Mouse (Mus musculus) limb, embryonic 14.5 days (tissue): ENCODE data around the gene Samd11. TPM values are rescaled to one million over a fixed set of nuclear protein-coding genes. Genes with fewer than 3 reads are reported as not detected.

ENCODE experiments used
- ATAC-seq: fragments of 200-750 bp; cut with Nextera tagmentation; 2 replicates; pipeline ENCODE4 v1.8.0; 2017; ENCODE audit warnings: low read depth, moderate number of reproducible peaks, moderate TSS enrichment; ENCODE audit not compliant: low FRiP score
- DNase-seq: peaks from one replicate; pipeline ENCODE4 v3.0.0-alpha.2; 2015; ENCODE audit warnings: low spot score
- H3K27ac ChIP-seq: fragments of 300-500 bp; sonication (generic); replicated peaks from 2 replicates; pipeline ENCODE4 v1.5.1; 2014; ENCODE audit warnings: low read depth, mild to moderate bottlenecking, low read length, moderate library complexity, mixed read lengths
- H3K27me3 ChIP-seq: fragments of 300-500 bp; sonication (generic); 2 replicates; pipeline ENCODE4 v1.6.1; 2014; ENCODE audit warnings: low read length, mixed read lengths; ENCODE audit not compliant: control insufficient read depth, insufficient read depth
- H3K36me3 ChIP-seq: fragments of 300-500 bp; sonication (generic); 2 replicates; pipeline ENCODE4 v1.6.1; 2014; ENCODE audit warnings: mild to moderate bottlenecking, low read length, moderate library complexity, mixed read lengths; ENCODE audit not compliant: control insufficient read depth, insufficient read depth
- H3K4me1 ChIP-seq: fragments of 300-500 bp; sonication (generic); 2 replicates; pipeline ENCODE4 v1.6.1; 2014; ENCODE audit warnings: antibody characterized with exemption, low read length, mixed read lengths; ENCODE audit not compliant: control insufficient read depth, insufficient read depth
- H3K4me2 ChIP-seq: fragments of 300-500 bp; sonication (generic); replicated peaks from 2 replicates; pipeline ENCODE4 v1.6.1; 2014; ENCODE audit warnings: low read depth, mild to moderate bottlenecking, low read length, moderate library complexity; ENCODE audit not compliant: severe bottlenecking
- H3K4me3 ChIP-seq: fragments of 300-500 bp; sonication (generic); replicated peaks from 2 replicates; pipeline ENCODE4 v1.5.1; 2014; ENCODE audit warnings: low read length
- H3K9ac ChIP-seq: fragments of 300-500 bp; sonication (generic); 2 replicates; pipeline ENCODE4 v1.6.1; 2014; ENCODE audit warnings: mild to moderate bottlenecking, low read depth, low read length, moderate library complexity; ENCODE audit not compliant: severe bottlenecking
- H3K9me3 ChIP-seq: fragments of 300-500 bp; sonication (generic); 2 replicates; pipeline ENCODE4 v1.6.1; 2016; ENCODE audit warnings: low read length; ENCODE audit not compliant: control insufficient read depth
- POLR2A ChIP-seq: fragments of 200-500 bp; IDR thresholded peaks from 2 replicates; pipeline ENCODE4 v1.8.0; 2012; ENCODE audit warnings: inconsistent platforms, mild to moderate bottlenecking, moderate library complexity, borderline replicate concordance; ENCODE audit not compliant: insufficient read depth, insufficient read length; ENCODE audit errors: extremely low read depth
- WGBS: fragments of 180-500 bp; shearing (Covaris S2); extraction: QIAGEN DNeasy Blood & Tissue Kit; methylation state at CpG from one replicate; pipeline ENCODE4 v1.1.7; 2014; 5-methylcytosine and 5-hydroxymethylcytosine counted together
- polyA plus RNA-seq, 2 experiments: library from polyadenylated mRNA; depleted of rRNA in 1 of 2; stranded (reverse) in 1 of 2; unstranded in 1 of 2; fragments of >200 nt; fragmentation: Nextera tagmentation in 1 of 2; extraction: Ambion mirVana in 1 of 2; gene quantifications; 2 replicates each; pipeline versions ENCODE4 v1.2.1 to v1.2.3; 2012 to 2014

The Samd11 gene
- polyA plus RNA-seq, 2 experiments: 0.12 to 0.78 TPM

GRCm38 (mm10) chr4:156209963-156210635 is 45.4 kb downstream of the Samd11 start:
- ATAC-seq (no peak), DNase-seq (no peak)
- no peaks in the 10 kb centered on the region for H3K27me3 ChIP-seq
- no peak overlapping the region for H3K27ac ChIP-seq
- H3K36me3 ChIP-seq: no peaks in the 10 kb centered on the region
- no peak overlapping the region for H3K4me2 ChIP-seq
- WGBS: 72% methylated on average over 13 of the region's 13 CpGs
- no peak overlapping the region for H3K4me3 ChIP-seq
- no peak overlapping the region for H3K9ac ChIP-seq
- H3K4me1 ChIP-seq: no peaks in the 10 kb centered on the region
- TF ChIP-seq POLR2A: no peak
- no peaks in the 10 kb centered on the region for H3K9me3 ChIP-seq

GRCm38 (mm10) chr4:156208872-156209271 is 46.6 kb downstream of the Samd11 start:
- Histone ChIP-seq H3K27me3 (peaks cover 10% of the 10 kb centered on the region; the same call in 1 of the 2 replicates), H3K4me1 (no peaks in the 10 kb centered on the region), H3K36me3 (no peaks in the 10 kb centered on the region), H3K9me3 (no peaks in the 10 kb centered on the region), H3K27ac (no peak overlapping the region), H3K4me3 (no peak overlapping the region), H3K9ac (no peak overlapping the region), H3K4me2 (no peak overlapping the region)
- WGBS: 84% methylated on average over 4 of the region's 4 CpGs
- no peak for TF ChIP-seq POLR2A
- no peak for ATAC-seq
- DNase-seq: no peak

- ATAC-seq (peak; percentile 17; the same call in 1 of the 2 replicates), DNase-seq (no peak)
- peak overlapping the region; percentile 52 for H3K4me3 ChIP-seq
- H3K36me3 ChIP-seq: no peaks in the 10 kb centered on the region
- no peaks in the 10 kb centered on the region; the same call in none of the 2 replicates for H3K4me1 ChIP-seq
- peaks cover 22% of the 10 kb centered on the region for H3K27me3 ChIP-seq
- peak overlapping the region; percentile 98 for H3K4me2 ChIP-seq
- no peak for TF ChIP-seq POLR2A
- peak overlapping the region; percentile 55 for H3K9ac ChIP-seq
- no peaks in the 10 kb centered on the region for H3K9me3 ChIP-seq
- no peak overlapping the region for H3K27ac ChIP-seq
- WGBS: under 1% methylated on average over 49 of the region's 49 CpGs
Observed at GRCm38 (mm10) chr4:156203413-156204131, 51.9 kb downstream of the Samd11 start.

- H3K9me3 ChIP-seq: no peaks in the 10 kb centered on the region
- H3K27ac ChIP-seq: no peak within 1 kb of the TSS
- peak; percentile 81 for ATAC-seq
- H3K4me1 ChIP-seq: no peaks in the 10 kb centered on the region; the same call in none of the 2 replicates
- under 1% methylated on average over 32 of the region's 39 CpGs for WGBS
- H3K27me3 ChIP-seq: peaks cover 22% of the 10 kb centered on the region
- peak within 1 kb of the TSS; percentile 98 for H3K4me2 ChIP-seq
- H3K4me3 ChIP-seq: peak within 1 kb of the TSS; percentile 52
- no peak for TF ChIP-seq POLR2A
- no peaks in the 10 kb centered on the region for H3K36me3 ChIP-seq
- H3K9ac ChIP-seq: peak within 1 kb of the TSS; percentile 55
- DNase-seq: peak; percentile 60
Observed at GRCm38 (mm10) chr4:156203001-156203412, 52.5 kb downstream of the Samd11 start, which contains the start of gene AW011738. Gene AW011738, plus strand, starts transcription at chr4:156203304.

- no peaks in the 10 kb centered on the region; the same call in none of the 2 replicates for H3K4me1 ChIP-seq
- no peak for TF ChIP-seq POLR2A
- ATAC-seq (no peak), DNase-seq (no peak)
- peaks cover 22% of the 10 kb centered on the region for H3K27me3 ChIP-seq
- H3K9me3 ChIP-seq: no peaks in the 10 kb centered on the region
- H3K4me2 ChIP-seq: peak overlapping the region; percentile 98
- H3K4me3 ChIP-seq: peak overlapping the region; percentile 52
- H3K36me3 ChIP-seq: no peaks in the 10 kb centered on the region
- H3K27ac ChIP-seq: no peak overlapping the region
- 39% methylated on average over 12 of the region's 12 CpGs for WGBS
- H3K9ac ChIP-seq: peak overlapping the region; percentile 55; the same call in 1 of the 2 replicates
Observed at GRCm38 (mm10) chr4:156202462-156202893, 53.0 kb downstream of the Samd11 start.
